Comparison of ENCODE assay signal across 8 mouse cellular contexts in genomic region chr2:26389154-26389690, GRCm38 (mm10). TPM values are rescaled to one million over a fixed set of nuclear protein-coding genes. Genes with fewer than 3 reads are reported as not detected.
DNase-seq lines count a peak whose midpoint lies in the region; ATAC-seq lines count a peak whose summit lies in the region.

Gene Entr1, minus strand, starts transcription at chr2:26389316.
Gene Pmpca, plus strand, starts transcription at chr2:26389339.

- no peaks in the 10 kb centered on the region for H3K27me3 ChIP-seq in intestine, embryonic 14.5 days (replicated peaks; ENCODE audit: control insufficient read depth, insufficient read depth, low read length)
- no peaks in the 10 kb centered on the region for H3K27me3 ChIP-seq in midbrain, embryonic 10.5 days (ENCODE audit: low read depth, poor library complexity, severe bottlenecking)

- peak within 1 kb of the TSS; percentile 93 for H3K4me2 ChIP-seq in intestine, embryonic 14.5 days (ENCODE audit: low read length)

- H3K27ac ChIP-seq in intestine, embryonic 14.5 days (ENCODE audit: low read depth): peak within 1 kb of the TSS; percentile 47; the same call in 1 of the 2 replicates
- peak within 1 kb of the TSS; percentile 90 for H3K27ac ChIP-seq in midbrain, embryonic 10.5 days (replicated peaks)

- WGBS in intestine, embryonic 14.5 days: under 1% methylated on average over 57 of the region's 60 CpGs
- under 1% methylated on average over 60 of the region's 60 CpGs for WGBS in midbrain, embryonic 10.5 days

- intact Hi-C loops in left cerebral cortex, postnatal 36 days (cut with DNase I): loop anchor here (5.0 kb wide), 1 partner anchor 37 kb away; the partner anchor contains the start of gene Dnlz

- H3K4me1 ChIP-seq in intestine, embryonic 14.5 days (replicated peaks; ENCODE audit: control insufficient read depth, insufficient read depth, low read length): peaks cover 11% of the 10 kb centered on the region
- peaks cover 28% of the 10 kb centered on the region for H3K4me1 ChIP-seq in midbrain, embryonic 10.5 days

- H3K9me3 ChIP-seq in intestine, embryonic 14.5 days (ENCODE audit: control insufficient read depth, low read length): no peaks in the 10 kb centered on the region
- H3K9me3 ChIP-seq in midbrain, embryonic 10.5 days (replicated peaks): no peaks in the 10 kb centered on the region

- H3K9ac ChIP-seq in intestine, embryonic 14.5 days (ENCODE audit: low read length): peak within 1 kb of the TSS; percentile 82

- peak within 1 kb of the TSS; percentile 53 for H3K4me3 ChIP-seq in intestine, embryonic 14.5 days (ENCODE audit: low read depth, low read length)
- peak within 1 kb of the TSS; percentile 74 for H3K4me3 ChIP-seq in midbrain, embryonic 10.5 days

- DNase-seq in adrenal gland, adult 2 months: peak; percentile 92
- DNase-seq in embryo, embryonic 10.5 days (ENCODE audit: low spot score): peak; percentile 88
- DNase-seq in gastrocnemius, postnatal 25 days: peak; percentile 85
- peak; percentile 88 for DNase-seq in intestine, embryonic 14.5 days (ENCODE audit: low spot score)
- DNase-seq in left cerebral cortex, postnatal 36 days (ENCODE audit: low spot score in 2 of 2): peak; percentile 84 to 90
- peak; percentile 82 for DNase-seq in midbrain, embryonic 10.5 days (ENCODE audit: low spot score)
- DNase-seq in right cerebral cortex, postnatal 4 days: peak; percentile 87
- DNase-seq in yolk sac, embryonic 10.5 days (ENCODE audit: low spot score): peak; percentile 83

- peak; percentile 86 for ATAC-seq in intestine, embryonic 14.5 days (replicated peaks; ENCODE audit: low FRiP score, low TSS enrichment, low read depth)

- H3K36me3 ChIP-seq in intestine, embryonic 14.5 days (ENCODE audit: control insufficient read depth, insufficient read depth, low read length): peaks cover 71% of the 10 kb centered on the region
- H3K36me3 ChIP-seq in midbrain, embryonic 10.5 days: peaks cover 79% of the 10 kb centered on the region

RNA-seq across cellular contexts. Expression of gene Entr1, which starts in this region (rescaled TPM):
- total RNA-seq in adrenal gland, adult 2 months (2021): 100 to 1,000 TPM in 1 of 2 experiments, 10 to 100 TPM in 1; 95.6 to 121 TPM
- polyA plus RNA-seq in adrenal gland, adult 2 months (2012; rRNA removed): 93.3 TPM in 2 replicates
- 10 to 100 TPM; 24.9 to 27.3 TPM for total RNA-seq in gastrocnemius, postnatal 25 days (2021)
- 96.2 and 101 TPM in 2 replicates for polyA plus RNA-seq in intestine, embryonic 14.5 days (2014; fragmentation: Nextera tagmentation; extraction: Ambion mirVana)
- total RNA-seq in left cerebral cortex, postnatal 36 days (2021): 100 to 1,000 TPM; 138 to 162 TPM
- 128 and 132 TPM in 2 replicates for polyA plus RNA-seq in midbrain, embryonic 10.5 days (2016; fragmentation: Nextera tagmentation; extraction: Ambion mirVana)

RNA-seq across cellular contexts. Expression of gene Pmpca, which starts in this region (rescaled TPM):
- total RNA-seq in adrenal gland, adult 2 months (2021): 100 to 1,000 TPM; 144 to 148 TPM
- 50.1 and 79.3 TPM in 2 replicates for polyA plus RNA-seq in adrenal gland, adult 2 months (2012; rRNA removed)
- total RNA-seq in gastrocnemius, postnatal 25 days (2021): 100 to 1,000 TPM; 128 to 139 TPM
- 90.2 and 99.7 TPM in 2 replicates for polyA plus RNA-seq in intestine, embryonic 14.5 days (2014; fragmentation: Nextera tagmentation; extraction: Ambion mirVana)
- total RNA-seq in left cerebral cortex, postnatal 36 days (2021): 10 to 100 TPM; 91.4 to 91.9 TPM
- polyA plus RNA-seq in midbrain, embryonic 10.5 days (2016; fragmentation: Nextera tagmentation; extraction: Ambion mirVana): 156 TPM in 2 replicates

Comparison
In these comparisons a context has a peak if more than half of its experiments do, and no peak if none do; other contexts are left out.
1. Peak in every context shown above with its lines: DNase-seq, ATAC-seq, H3K4me3 ChIP-seq and H3K27ac ChIP-seq.